Mouse (Mus musculus) midbrain, embryonic 14.5 days (tissue): ENCODE data around the gene Tigar. TPM values are rescaled to one million over a fixed set of nuclear protein-coding genes. Genes with fewer than 3 reads are reported as not detected.

ENCODE experiments used
- ATAC-seq: fragments of 200-750 bp; cut with Nextera tagmentation; 2 replicates; pipeline ENCODE4 v1.8.0; 2017; ENCODE audit warnings: moderate number of reproducible peaks, moderate library complexity; ENCODE audit not compliant: low FRiP score, low TSS enrichment
- DNase-seq: peaks from one replicate; pipeline ENCODE4 v3.0.0-alpha.2; 2015
- H3K27ac ChIP-seq: fragments of 300-500 bp; sonication (generic); replicated peaks from 2 replicates; pipeline ENCODE4 v1.5.1; 2014; ENCODE audit warnings: mild to moderate bottlenecking, low read depth, low read length, moderate library complexity
- H3K27me3 ChIP-seq: fragments of 300-500 bp; sonication (generic); 2 replicates; pipeline ENCODE4 v1.6.1; 2014; ENCODE audit warnings: low read length, control low read depth, mixed read lengths; ENCODE audit not compliant: control insufficient read depth, insufficient read depth
- H3K36me3 ChIP-seq: fragments of 300-500 bp; sonication (generic); 2 replicates; pipeline ENCODE4 v1.6.1; 2014; ENCODE audit warnings: low read length, control low read depth; ENCODE audit not compliant: control insufficient read depth, insufficient read depth
- H3K4me1 ChIP-seq: fragments of 300-500 bp; sonication (generic); 2 replicates; pipeline ENCODE4 v1.6.1; 2014; ENCODE audit warnings: mild to moderate bottlenecking, antibody characterized with exemption, low read length, control low read depth; ENCODE audit not compliant: control insufficient read depth, insufficient read depth
- H3K4me2 ChIP-seq: fragments of 300-500 bp; sonication (generic); 2 replicates; pipeline ENCODE4 v1.6.1; 2014; ENCODE audit warnings: mild to moderate bottlenecking, low read length, moderate library complexity
- H3K4me3 ChIP-seq: fragments of 300-500 bp; sonication (generic); replicated peaks from 2 replicates; pipeline ENCODE4 v1.5.1; 2014; ENCODE audit warnings: low read depth, low read length
- H3K9ac ChIP-seq: fragments of 300-500 bp; sonication (generic); replicated peaks from 2 replicates; pipeline ENCODE4 v1.6.1; 2014; ENCODE audit warnings: mild to moderate bottlenecking, low read length, moderate library complexity
- H3K9me3 ChIP-seq: fragments of 300-500 bp; sonication (generic); 2 replicates; pipeline ENCODE4 v1.6.1; 2016; ENCODE audit warnings: low read length, control low read depth, mixed read lengths; ENCODE audit not compliant: control insufficient read depth
- WGBS: fragments of 180-500 bp; shearing (Covaris S2); extraction: QIAGEN DNeasy Blood & Tissue Kit; methylation state at CpG from one replicate; pipeline ENCODE4 v1.1.7; 2014; 5-methylcytosine and 5-hydroxymethylcytosine counted together
- polyA plus RNA-seq: library from polyadenylated mRNA; unstranded; fragments of >200 nt; fragmentation: Nextera tagmentation; extraction: Ambion mirVana; gene quantifications from 2 replicates; pipeline ENCODE4 v1.2.1, GENCODE M21; 2014

Tigar gene
- polyA plus RNA-seq, 1 experiment from 2014 or later: 6.5 TPM

DNA sequence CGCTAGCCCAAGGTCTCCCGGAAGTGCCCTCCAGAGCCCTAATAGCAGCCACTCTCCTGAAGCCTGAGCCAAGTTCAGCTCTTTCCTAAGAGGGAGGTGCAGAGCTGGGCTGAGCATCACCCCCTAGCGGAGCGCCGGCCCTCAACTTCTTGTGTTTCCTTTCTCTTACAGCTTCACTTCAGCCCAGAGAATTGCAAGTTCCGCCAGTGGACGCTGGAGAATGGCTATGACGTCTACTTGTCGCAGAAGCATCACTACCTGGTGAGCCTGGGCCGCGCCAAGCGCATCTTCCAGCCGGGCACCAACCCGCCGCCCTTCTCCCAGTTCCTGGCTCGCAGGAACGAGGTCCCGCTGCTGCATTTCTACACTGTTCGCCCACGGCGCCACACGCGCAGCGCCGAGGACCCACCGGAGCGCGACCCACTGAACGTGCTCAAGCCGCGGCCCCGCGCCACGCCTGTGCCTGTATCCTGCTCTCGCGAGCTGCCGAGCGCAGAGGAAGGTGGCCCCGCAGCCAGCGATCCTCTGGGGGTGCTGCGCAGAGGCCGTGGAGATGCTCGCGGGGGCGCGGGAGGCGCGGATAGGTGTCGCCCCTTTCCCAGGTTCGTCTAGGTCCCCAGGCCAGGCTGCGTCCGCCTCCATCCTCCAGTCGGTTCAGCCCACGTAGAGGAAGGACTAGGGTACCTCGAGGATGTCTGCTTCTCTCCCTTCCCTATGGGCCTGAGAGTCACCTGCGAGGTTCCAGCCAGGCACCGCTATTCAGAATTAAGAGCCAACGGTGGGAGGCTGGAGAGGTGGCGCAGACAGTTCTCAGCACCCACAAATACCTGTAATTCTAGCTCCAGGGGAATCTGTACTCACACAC lies 29.3 kb downstream of the Tigar start:
- H3K27me3 ChIP-seq: no peaks in the 10 kb centered on the region; the same call in 1 of the 2 replicates
- peak; percentile 86 for ATAC-seq
- peak; percentile 89 for DNase-seq
- no peaks in the 10 kb centered on the region for H3K9me3 ChIP-seq
- 1% methylated on average over 59 of the region's 59 CpGs for WGBS
- H3K9ac ChIP-seq: peak overlapping the region; percentile 88
- H3K4me3 ChIP-seq: peak overlapping the region; percentile 61
- H3K36me3 ChIP-seq: no peaks in the 10 kb centered on the region
- H3K4me2 ChIP-seq: peak overlapping the region; percentile 93
- peaks cover 6% of the 10 kb centered on the region for H3K4me1 ChIP-seq
- peak overlapping the region; percentile 92 for H3K27ac ChIP-seq

DNA sequence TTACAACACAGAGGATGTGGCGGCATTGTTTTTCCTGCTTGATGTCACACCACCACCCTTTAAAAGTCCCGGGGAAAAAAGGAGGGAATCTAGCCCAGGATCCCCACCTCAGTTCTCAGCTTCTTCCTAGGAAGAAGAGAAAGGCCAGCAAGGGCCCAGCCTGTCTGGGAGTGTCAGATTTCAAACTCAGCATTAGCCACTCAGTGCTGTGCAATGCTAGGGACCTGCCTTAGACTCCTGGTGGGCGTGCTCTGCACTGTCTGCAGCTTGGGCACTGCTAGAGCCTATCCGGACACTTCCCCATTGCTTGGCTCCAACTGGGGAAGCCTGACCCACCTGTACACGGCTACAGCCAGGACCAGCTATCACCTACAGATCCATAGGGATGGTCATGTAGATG lies 36.5 kb downstream of the Tigar start, which contains the start of gene Fgf23:
TSS of gene Fgf23 (plus strand) at position 86 of the 400 bp plus-strand sequence.
- Histone ChIP-seq H3K4me1 (no peaks in the 10 kb centered on the region), H3K9me3 (no peaks in the 10 kb centered on the region), H3K27ac (no peak within 1 kb of the TSS), H3K36me3 (no peaks in the 10 kb centered on the region), H3K27me3 (no peaks in the 10 kb centered on the region), H3K4me3 (no peak within 1 kb of the TSS), H3K4me2 (no peak within 1 kb of the TSS), H3K9ac (no peak within 1 kb of the TSS)
- ATAC-seq (no peak), DNase-seq (no peak)
- WGBS: 10% methylated on average over 5 of the region's 5 CpGs

DNA sequence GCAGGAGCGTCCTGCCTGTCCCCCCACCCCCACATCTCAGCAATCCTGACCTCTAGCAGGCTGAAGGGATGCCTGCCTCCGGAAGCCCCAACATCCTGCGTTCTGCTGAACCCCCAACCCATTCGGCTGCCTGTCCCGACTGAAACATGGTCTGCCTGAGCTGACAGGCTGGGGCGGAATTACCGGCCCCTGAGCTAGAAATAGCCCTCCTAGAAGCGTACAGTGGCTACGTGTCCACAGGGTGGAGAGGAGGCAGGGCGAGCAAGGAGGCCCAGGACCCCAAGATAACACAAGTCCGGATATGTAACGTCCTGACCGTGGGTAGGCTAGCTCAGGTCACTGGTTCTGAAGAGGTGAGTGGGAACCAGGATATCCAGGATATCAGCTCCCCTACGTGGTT lies 44.5 kb downstream of the Tigar start:
- peak overlapping the region; percentile 35 for H3K4me2 ChIP-seq
- DNase-seq (peak; percentile 12), ATAC-seq (no peak)
- 0 out of 2 replicates have a peak overlapping the region, but pooled peaks have one; percentile 5 for H3K4me3 ChIP-seq
- H3K27me3 ChIP-seq: no peaks in the 10 kb centered on the region
- no peaks in the 10 kb centered on the region for H3K36me3 ChIP-seq
- WGBS: 8% methylated on average over 14 of the region's 14 CpGs
- no peak overlapping the region for H3K27ac ChIP-seq
- H3K9me3 ChIP-seq: no peaks in the 10 kb centered on the region
- H3K9ac ChIP-seq: peak overlapping the region; percentile 36; the same call in 1 of the 2 replicates
- 0 out of 2 replicates have a peak, but pooled peaks cover 7% of the 10 kb centered on the region for H3K4me1 ChIP-seq

DNA sequence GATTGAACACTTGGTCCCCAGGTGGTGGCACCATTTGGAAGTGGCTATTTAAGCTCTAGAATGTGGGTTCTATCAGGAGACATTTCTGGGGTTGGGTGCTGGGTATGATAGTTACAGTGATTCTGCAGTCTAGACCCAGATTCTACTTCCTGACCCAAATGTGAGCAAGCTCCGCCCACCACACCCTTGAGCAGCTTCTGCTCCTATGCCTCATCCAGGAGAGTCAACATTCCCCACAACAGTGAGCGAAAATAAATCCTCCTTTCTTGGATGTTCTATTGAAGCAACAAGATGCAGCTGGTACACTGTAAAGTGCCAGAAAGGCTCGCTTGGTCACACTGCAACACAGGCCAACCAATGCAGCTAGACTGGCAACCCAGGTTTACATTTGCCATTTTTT lies 45.4 kb downstream of the Tigar start:
- no peaks in the 10 kb centered on the region for H3K9me3 ChIP-seq
- no peak overlapping the region for H3K9ac ChIP-seq
- H3K36me3 ChIP-seq: no peaks in the 10 kb centered on the region
- no peak overlapping the region for H3K27ac ChIP-seq
- no peak overlapping the region for H3K4me3 ChIP-seq
- no peaks in the 10 kb centered on the region for H3K27me3 ChIP-seq
- H3K4me1 ChIP-seq: 0 out of 2 replicates have a peak, but pooled peaks cover 7% of the 10 kb centered on the region
- DNase-seq (no peak), ATAC-seq (no peak)
- 84% methylated on average over 3 of the region's 3 CpGs for WGBS
- no peak overlapping the region for H3K4me2 ChIP-seq

DNA sequence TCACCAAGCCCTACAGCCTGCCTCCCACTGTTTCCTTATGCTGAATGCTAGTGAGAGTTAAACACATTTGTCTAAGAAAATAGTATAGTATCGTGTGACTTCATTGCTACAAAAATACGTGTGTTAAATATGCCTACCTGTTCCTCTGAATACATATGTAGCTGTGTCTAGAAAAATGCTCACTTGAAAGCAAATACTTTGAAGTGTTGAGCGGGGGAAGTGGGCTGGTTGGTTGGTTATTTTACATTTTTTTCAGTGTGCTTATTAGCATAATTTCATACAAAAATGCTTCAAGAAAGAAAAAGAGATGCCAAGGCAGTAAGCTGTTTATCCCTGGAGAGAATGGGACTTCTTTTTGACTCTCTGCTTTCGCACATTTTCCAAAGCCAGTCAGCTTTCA lies 49.4 kb downstream of the Tigar start:
- Histone ChIP-seq H3K36me3 (no peaks in the 10 kb centered on the region), H3K4me2 (no peak overlapping the region), H3K27me3 (no peaks in the 10 kb centered on the region), H3K4me3 (no peak overlapping the region), H3K9me3 (no peaks in the 10 kb centered on the region), H3K4me1 (0 out of 2 replicates have a peak, but pooled peaks cover 7% of the 10 kb centered on the region), H3K9ac (no peak overlapping the region), H3K27ac (no peak overlapping the region)
- no peak for DNase-seq
- WGBS: 78% methylated on average over 4 of the region's 4 CpGs
- no peak for ATAC-seq

DNA sequence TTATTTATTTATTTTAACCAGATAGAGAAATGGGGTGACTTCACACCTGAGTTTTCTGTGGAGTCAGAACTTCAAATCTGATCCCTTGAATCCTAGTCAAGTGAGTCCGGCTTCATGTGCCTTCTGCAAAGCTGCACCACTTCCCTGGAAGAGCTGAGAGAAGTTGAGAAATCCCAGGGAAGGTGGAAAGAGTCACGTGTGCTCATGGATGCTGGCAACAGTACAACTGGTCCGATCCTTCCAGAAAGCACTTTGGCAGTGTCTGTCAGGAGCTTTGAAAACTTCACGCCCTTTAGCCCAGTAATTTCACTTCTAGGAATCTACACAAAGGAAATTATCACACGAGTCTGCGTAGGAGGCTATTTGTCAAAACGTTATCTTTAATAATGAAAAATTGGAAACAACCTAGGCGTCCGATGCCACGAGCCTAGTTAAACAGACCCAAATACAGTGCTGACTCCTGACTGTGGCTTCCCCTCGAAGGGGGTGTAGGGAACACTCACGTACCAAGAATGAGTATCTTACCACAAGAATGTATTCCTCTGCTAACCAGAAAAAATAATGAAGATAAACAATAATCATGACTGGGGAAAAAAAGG lies 52.3 kb downstream of the Tigar start:
- no peaks in the 10 kb centered on the region for H3K27me3 ChIP-seq
- H3K27ac ChIP-seq: no peak overlapping the region
- H3K9me3 ChIP-seq: no peaks in the 10 kb centered on the region
- no peaks in the 10 kb centered on the region for H3K4me1 ChIP-seq
- ATAC-seq: no peak
- no peak overlapping the region for H3K9ac ChIP-seq
- DNase-seq: no peak
- H3K36me3 ChIP-seq: no peaks in the 10 kb centered on the region
- WGBS: 86% methylated on average over 12 of the region's 12 CpGs
- no peak overlapping the region for H3K4me2 ChIP-seq
- no peak overlapping the region for H3K4me3 ChIP-seq

DNA sequence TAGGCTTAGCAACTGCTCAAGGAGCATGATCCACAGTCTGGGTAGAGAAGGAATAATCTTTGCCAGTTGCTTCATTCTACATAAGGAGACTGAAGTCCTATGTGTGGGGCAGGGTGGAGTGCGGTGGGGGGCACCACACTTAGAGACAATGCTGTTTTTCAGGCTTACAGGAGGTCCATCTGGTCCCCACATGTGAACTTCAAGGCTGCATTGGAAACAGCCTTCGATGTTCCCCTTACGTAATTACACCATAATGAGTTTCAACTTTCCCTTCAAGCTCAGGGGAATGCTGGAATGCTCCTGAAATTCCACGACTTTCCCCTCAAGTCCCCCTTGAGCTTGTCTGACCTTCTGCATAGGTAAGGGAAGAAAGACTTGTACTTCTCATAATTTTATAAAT lies 58.5 kb downstream of the Tigar start:
- no peaks in the 10 kb centered on the region for H3K9me3 ChIP-seq
- 88% methylated on average over 4 of the region's 4 CpGs for WGBS
- no peaks in the 10 kb centered on the region for H3K4me1 ChIP-seq
- ATAC-seq: no peak
- no peak overlapping the region for H3K4me2 ChIP-seq
- H3K27me3 ChIP-seq: no peaks in the 10 kb centered on the region
- H3K36me3 ChIP-seq: no peaks in the 10 kb centered on the region
- no peak overlapping the region for H3K27ac ChIP-seq
- no peak overlapping the region for H3K9ac ChIP-seq
- DNase-seq: no peak
- H3K4me3 ChIP-seq: no peak overlapping the region

DNA sequence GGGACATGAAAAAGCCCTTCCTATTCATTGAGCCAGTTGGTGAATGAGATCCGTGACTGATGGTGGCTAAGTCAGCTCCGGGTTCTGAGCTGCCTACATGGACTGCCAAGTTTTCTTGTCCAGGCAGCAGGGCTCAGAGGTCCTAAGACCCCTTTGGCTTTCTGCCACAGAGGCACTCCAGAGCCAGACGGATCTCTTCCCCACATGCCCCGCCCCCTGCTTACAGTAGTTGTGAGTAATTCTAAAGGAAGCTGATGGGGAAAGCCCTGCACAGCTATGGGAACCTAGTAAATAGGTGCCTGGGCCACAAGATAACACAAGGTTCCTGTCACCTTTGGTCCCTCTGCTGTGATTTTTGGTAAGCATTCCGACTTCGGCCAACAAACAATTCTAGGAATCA lies 64.4 kb downstream of the Tigar start:
- ATAC-seq (no peak), DNase-seq (peak; percentile 66)
- Histone ChIP-seq H3K36me3 (no peaks in the 10 kb centered on the region), H3K27ac (no peak overlapping the region), H3K9me3 (no peaks in the 10 kb centered on the region), H3K4me3 (no peak overlapping the region), H3K4me1 (no peaks in the 10 kb centered on the region), H3K9ac (no peak overlapping the region), H3K27me3 (no peaks in the 10 kb centered on the region), H3K4me2 (no peak overlapping the region)
- 58% methylated on average over 6 of the region's 6 CpGs for WGBS
